Mouse (Mus musculus) bone marrow macrophage, adult 2 months (primary cell): ENCODE results near the gene Egr4. TPM values are rescaled to one million over a fixed set of nuclear protein-coding genes. Genes with fewer than 3 reads are reported as not detected.

Experiments used
- H3K27ac ChIP-seq: 2 replicates; pipeline ENCODE4 v1.5.1; 2012; ENCODE audit warnings: low read depth, low read length; ENCODE audit not compliant: insufficient read depth
- H3K4me1 ChIP-seq: 2 replicates; pipeline ENCODE4 v1.6.1; 2012; ENCODE audit warnings: low read length; ENCODE audit not compliant: control insufficient read depth, insufficient read depth
- H3K4me3 ChIP-seq: 2 replicates; pipeline ENCODE4 v1.5.1; 2012; ENCODE audit warnings: mild to moderate bottlenecking, low read length, moderate library complexity; ENCODE audit not compliant: insufficient read depth
- CTCF ChIP-seq: IDR thresholded peaks from 2 replicates; pipeline ENCODE4 v1.5.1; 2012; ENCODE audit warnings: low read depth, mild to moderate bottlenecking, low read length, moderate library complexity
- POLR2A ChIP-seq: IDR thresholded peaks from 2 replicates; pipeline ENCODE4 v1.6.1; 2012; ENCODE audit warnings: mild to moderate bottlenecking, low read depth, low read length, borderline replicate concordance
- polyA plus RNA-seq: library from polyadenylated mRNA; stranded (reverse); fragments of >200 nt; gene quantifications from 2 replicates; pipeline ENCODE4 v1.2.4, GENCODE M21; 2012; ENCODE audit not compliant: missing spikeins, insufficient read depth, insufficient read length

The Egr4 gene
- polyA plus RNA-seq, 1 experiment = not detected

DNA sequence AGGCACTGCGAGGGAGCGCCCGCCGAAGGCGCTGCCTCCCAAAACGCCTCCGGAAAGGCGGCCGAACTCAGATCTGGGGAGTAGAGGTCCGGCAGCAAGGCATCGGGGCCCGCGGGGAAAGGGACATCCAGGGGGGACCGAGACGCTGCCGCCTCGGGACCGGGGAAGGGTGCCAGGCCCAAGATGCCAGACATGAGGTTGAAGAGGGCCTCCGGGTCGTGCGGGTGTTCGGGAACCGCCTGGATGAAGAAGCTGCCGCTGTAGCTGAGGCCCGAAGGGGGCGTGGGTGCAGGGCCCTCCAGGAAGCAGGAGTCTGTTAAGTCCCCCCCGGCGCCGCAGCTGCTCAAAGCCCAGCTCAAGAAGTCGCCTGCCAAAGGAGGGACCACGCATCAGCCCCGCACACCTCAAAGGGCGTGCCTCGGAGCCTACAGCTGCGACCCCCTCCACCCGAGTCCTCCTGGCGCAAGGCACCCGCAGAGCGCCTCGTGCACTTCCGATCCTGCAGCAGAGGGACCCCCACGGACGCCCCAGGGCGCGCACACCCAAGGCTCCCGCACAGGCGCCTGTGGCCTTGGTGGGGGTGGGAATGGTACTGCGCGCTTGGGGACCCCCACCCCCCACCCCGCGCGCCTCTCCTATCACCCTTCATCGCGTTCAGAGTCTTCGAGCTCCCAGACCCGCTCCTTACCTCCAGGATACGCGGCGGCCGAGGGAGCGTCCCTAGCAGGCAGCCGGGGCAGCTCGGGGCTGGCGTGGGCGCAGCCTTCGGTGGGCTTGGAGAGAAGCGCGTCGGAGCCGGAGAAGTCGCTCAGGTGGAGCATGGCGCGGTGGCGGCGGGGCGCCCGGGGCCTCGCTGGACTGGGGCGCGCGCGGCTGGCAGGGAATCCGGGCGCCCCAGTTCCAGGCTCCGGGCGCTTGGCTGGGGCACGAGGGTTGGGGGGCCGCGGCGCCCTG, 535 bp downstream of the Egr4 start:
- TF ChIP-seq POLR2A (no peak), CTCF (no peak)
- H3K27ac ChIP-seq = no peak overlapping the region
- peak overlapping the region; percentile 43 for H3K4me3 ChIP-seq
- no peaks in the 10 kb centered on the region for H3K4me1 ChIP-seq

DNA sequence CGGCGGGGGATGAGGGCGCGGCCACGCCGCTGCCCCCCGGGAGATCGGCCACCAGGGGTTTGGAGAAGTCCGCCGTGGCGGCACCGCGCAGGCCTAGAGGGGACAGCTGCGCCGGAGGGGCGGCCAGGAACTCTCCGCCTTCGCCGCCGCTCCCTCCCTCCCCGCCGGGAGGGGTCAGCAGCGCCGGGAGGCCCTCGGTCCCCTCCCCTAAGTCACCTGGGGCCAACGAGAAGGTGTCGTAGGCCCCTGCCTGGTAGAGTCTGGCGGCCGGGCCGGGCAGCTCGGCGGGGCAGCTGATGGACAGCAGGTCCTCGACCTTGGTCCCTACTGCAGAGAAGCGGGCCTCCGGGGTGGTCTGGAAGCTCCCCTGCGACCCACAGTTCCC, 1.3 kb downstream of the Egr4 start:
- no peak overlapping the region for H3K4me3 ChIP-seq
- H3K27ac ChIP-seq = no peak overlapping the region
- TF ChIP-seq CTCF = no peak
- TF ChIP-seq POLR2A = no peak
- no peaks in the 10 kb centered on the region for H3K4me1 ChIP-seq

DNA sequence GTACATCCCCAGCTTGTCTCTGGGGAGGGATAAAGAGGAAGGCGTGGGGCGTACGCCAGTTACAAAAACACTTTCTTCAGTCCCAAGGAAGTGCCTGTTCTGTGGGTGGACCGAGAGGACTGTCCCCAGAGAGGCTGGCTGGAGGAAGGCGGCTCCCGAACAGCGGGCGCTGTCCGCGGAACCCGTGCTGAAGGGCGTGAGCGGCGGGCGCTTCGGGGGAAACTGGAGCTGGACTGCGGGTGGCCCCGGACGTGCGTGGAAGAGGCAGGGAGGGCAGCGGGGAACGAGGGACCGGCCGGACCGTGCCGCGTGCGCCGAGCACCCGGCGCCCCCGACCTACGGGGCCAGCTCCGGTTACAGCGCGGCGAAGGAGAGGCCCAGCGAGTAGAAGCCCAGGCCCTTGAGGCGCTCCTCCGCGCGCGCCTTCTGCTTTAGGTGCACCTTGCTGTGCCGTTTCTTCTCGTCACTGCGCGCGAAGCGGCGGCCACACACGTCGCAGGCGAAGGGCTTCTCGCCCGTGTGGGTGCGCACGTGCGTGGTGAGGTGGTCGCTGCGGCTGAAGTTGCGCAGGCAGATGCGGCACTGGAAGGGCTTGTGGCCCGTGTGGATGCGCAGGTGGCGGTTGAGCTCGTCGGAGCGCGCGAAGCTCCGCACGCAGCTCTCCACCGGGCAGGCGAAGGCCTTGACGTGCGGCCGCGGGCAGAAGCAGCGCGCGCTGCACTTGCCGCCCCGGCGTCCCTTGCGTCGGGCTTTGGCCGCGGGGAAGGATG, 1.9 kb downstream of the Egr4 start:
- no peaks in the 10 kb centered on the region for H3K4me1 ChIP-seq
- no peak for TF ChIP-seq POLR2A
- no peak for TF ChIP-seq CTCF
- no peak overlapping the region for H3K27ac ChIP-seq
- H3K4me3 ChIP-seq = no peak overlapping the region

- TF ChIP-seq POLR2A (no peak), CTCF (peak; percentile 35; the same call in 1 of the 2 replicates)
- Histone ChIP-seq H3K4me1 (no peaks in the 10 kb centered on the region), H3K4me3 (no peak overlapping the region), H3K27ac (no peak overlapping the region)
These were observed 2.9 kb downstream of the Egr4 start for GRCm38 (mm10) chr6:85510476-85510875.

- no peaks in the 10 kb centered on the region for H3K4me1 ChIP-seq
- no peak overlapping the region for H3K27ac ChIP-seq
- TF ChIP-seq CTCF (no peak), POLR2A (no peak)
- H3K4me3 ChIP-seq = no peak overlapping the region
These were observed 4.8 kb downstream of the Egr4 start for GRCm38 (mm10) chr6:85508602-85509001.

GRCm38 (mm10) chr6:85504908-85505307, 8.5 kb downstream of the Egr4 start:
- TF ChIP-seq POLR2A = no peak
- no peak for TF ChIP-seq CTCF
- no peak overlapping the region for H3K4me3 ChIP-seq
- no peak overlapping the region for H3K27ac ChIP-seq
- H3K4me1 ChIP-seq = no peaks in the 10 kb centered on the region

GRCm38 (mm10) chr6:85502911-85503250, 10.5 kb downstream of the Egr4 start, which contains the start of gene Fbxo41:
Fbxo41 (minus strand) TSS chr6:85502994.
- no peak for TF ChIP-seq POLR2A
- Histone ChIP-seq H3K4me1 (no peaks in the 10 kb centered on the region), H3K27ac (no peak within 1 kb of the TSS), H3K4me3 (peak within 1 kb of the TSS; percentile 46)

GRCm38 (mm10) chr6:85502103-85502910, 11.1 kb downstream of the Egr4 start:
- H3K4me3 ChIP-seq = peak overlapping the region; percentile 46
- no peak for TF ChIP-seq POLR2A
- TF ChIP-seq CTCF = no peak
- H3K27ac ChIP-seq = no peak overlapping the region
- no peaks in the 10 kb centered on the region for H3K4me1 ChIP-seq

- H3K4me3 ChIP-seq = no peak overlapping the region
- H3K4me1 ChIP-seq = no peaks in the 10 kb centered on the region
- TF ChIP-seq CTCF = no peak
- no peak for TF ChIP-seq POLR2A
- no peak overlapping the region for H3K27ac ChIP-seq
These were observed 11.8 kb downstream of the Egr4 start for GRCm38 (mm10) chr6:85501571-85502102.
